ENCODE assay signal across 27 mouse cellular contexts in genomic region chr7:124372697-124373096, GRCm38 (mm10).
DNase-seq lines count a peak whose midpoint lies in the region; ATAC-seq and TF ChIP-seq lines count a peak whose summit lies in the region.
"Had no signal": no experiment of that assay in that cellular context is flagged by ENCODE, and none has a peak within 500 bp of the region (broad histone marks: within the 10 kb centered on the region; RNA-seq: fewer than 3 reads in every experiment).

No protein-coding gene starts in this region.

- TF ChIP-seq EP300 in stomach, postnatal 0 days (optimal IDR thresholded peaks at IDR 0.05), result no peak
- no peak for TF ChIP-seq EP300 in heart, adult 2 months (IDR thresholded peaks at IDR 0.05; ENCODE audit: insufficient read depth, low read depth, low read length)

- no peaks in the 10 kb centered on the region for H3K27me3 ChIP-seq in intestine, embryonic 15.5 days (replicated peaks)
- no peaks in the 10 kb centered on the region for H3K27me3 ChIP-seq in intestine, postnatal 0 days (replicated peaks; ENCODE audit: control insufficient read depth, insufficient read depth, low read length)
- no peaks in the 10 kb centered on the region for H3K27me3 ChIP-seq in stomach, postnatal 0 days (ENCODE audit: control insufficient read depth, insufficient read depth, low read length)
- H3K27me3 ChIP-seq in heart, adult 2 months (ENCODE audit: control insufficient read depth, insufficient read depth, low read length), result no peaks in the 10 kb centered on the region
- no peaks in the 10 kb centered on the region for H3K27me3 ChIP-seq in midbrain, embryonic 11.5 days (ENCODE audit: control insufficient read depth, insufficient read depth, low read length)
- H3K27me3 ChIP-seq: embryonic facial prominence, embryonic 13.5 days; embryonic facial prominence, embryonic 15.5 days; forebrain, embryonic 12.5 days had no signal

- no peak overlapping the region for H3K9ac ChIP-seq in intestine, embryonic 15.5 days
- no peak overlapping the region for H3K9ac ChIP-seq in intestine, postnatal 0 days (ENCODE audit: low read depth, low read length)
- no peak overlapping the region for H3K9ac ChIP-seq in stomach, postnatal 0 days (ENCODE audit: low read length)
- no peak overlapping the region for H3K9ac ChIP-seq in heart, adult 2 months (ENCODE audit: low read depth, low read length)
- no peak overlapping the region for H3K9ac ChIP-seq in midbrain, embryonic 11.5 days (ENCODE audit: low read length)
- H3K9ac ChIP-seq: embryonic facial prominence, embryonic 13.5 days; embryonic facial prominence, embryonic 15.5 days; forebrain, embryonic 12.5 days had no signal

- intact Hi-C loops in heart, adult 2 months (cut with DNase I), result no loop called here

- H3K79me2 ChIP-seq in heart, adult 2 months (replicated peaks; ENCODE audit: control insufficient read depth, insufficient read depth, low read length), result no peaks in the 10 kb centered on the region

- no peak overlapping the region for H3K4me3 ChIP-seq in intestine, embryonic 15.5 days (replicated peaks)
- H3K4me3 ChIP-seq in intestine, postnatal 0 days (ENCODE audit: low read depth, low read length), result no peak overlapping the region
- H3K4me3 ChIP-seq in stomach, postnatal 0 days (ENCODE audit: low read depth, low read length), result no peak overlapping the region
- H3K4me3 ChIP-seq in heart, adult 2 months, result no peak overlapping the region
- no peak overlapping the region for H3K4me3 ChIP-seq in midbrain, embryonic 11.5 days (ENCODE audit: low read depth, low read length)
- H3K4me3 ChIP-seq: embryonic facial prominence, embryonic 13.5 days; embryonic facial prominence, embryonic 15.5 days; erythroblast, embryonic 14.5 days; forebrain, embryonic 10.5 days; forebrain, embryonic 12.5 days had no signal

- H3K9me3 ChIP-seq in intestine, embryonic 15.5 days, result no peaks in the 10 kb centered on the region
- no peaks in the 10 kb centered on the region for H3K9me3 ChIP-seq in intestine, postnatal 0 days (ENCODE audit: control insufficient read depth)
- no peaks in the 10 kb centered on the region for H3K9me3 ChIP-seq in stomach, postnatal 0 days (ENCODE audit: control insufficient read depth, low read length)
- H3K9me3 ChIP-seq in midbrain, embryonic 11.5 days (ENCODE audit: control insufficient read depth, low read length), result no peaks in the 10 kb centered on the region
- H3K9me3 ChIP-seq: embryonic facial prominence, embryonic 13.5 days; embryonic facial prominence, embryonic 15.5 days; forebrain, embryonic 10.5 days; forebrain, embryonic 12.5 days had no signal

- no peak for TF ChIP-seq POLR2A in heart, adult 2 months (IDR thresholded peaks at IDR 0.05; ENCODE audit: insufficient read depth, low read depth, low read length)

- no peaks in the 10 kb centered on the region for H3K4me1 ChIP-seq in intestine, embryonic 15.5 days (replicated peaks)
- no peaks in the 10 kb centered on the region for H3K4me1 ChIP-seq in intestine, postnatal 0 days (replicated peaks; ENCODE audit: control insufficient read depth, insufficient read depth, low read length)
- no peaks in the 10 kb centered on the region for H3K4me1 ChIP-seq in stomach, postnatal 0 days (replicated peaks; ENCODE audit: control insufficient read depth, insufficient read depth)
- H3K4me1 ChIP-seq in heart, adult 2 months (ENCODE audit: control insufficient read depth, insufficient read depth, low read length), result no peaks in the 10 kb centered on the region
- H3K4me1 ChIP-seq in midbrain, embryonic 11.5 days (ENCODE audit: control insufficient read depth, insufficient read depth, low read length), result no peaks in the 10 kb centered on the region
- H3K4me1 ChIP-seq: embryonic facial prominence, embryonic 15.5 days; forebrain, embryonic 10.5 days; forebrain, embryonic 12.5 days had no signal

- no peaks in the 10 kb centered on the region for H3K36me3 ChIP-seq in intestine, embryonic 15.5 days
- no peaks in the 10 kb centered on the region for H3K36me3 ChIP-seq in intestine, postnatal 0 days (ENCODE audit: control insufficient read depth, insufficient read depth)
- no peaks in the 10 kb centered on the region for H3K36me3 ChIP-seq in stomach, postnatal 0 days (ENCODE audit: control insufficient read depth, insufficient read depth, low read length)
- no peaks in the 10 kb centered on the region for H3K36me3 ChIP-seq in heart, adult 2 months (ENCODE audit: control insufficient read depth, insufficient read depth, low read length)
- H3K36me3 ChIP-seq in midbrain, embryonic 11.5 days (ENCODE audit: control insufficient read depth, insufficient read depth, low read length), result no peaks in the 10 kb centered on the region
- H3K36me3 ChIP-seq: embryonic facial prominence, embryonic 13.5 days; embryonic facial prominence, embryonic 15.5 days; forebrain, embryonic 10.5 days; forebrain, embryonic 12.5 days; G1E had no signal

- H3K4me2 ChIP-seq in intestine, embryonic 15.5 days (replicated peaks), result no peak overlapping the region
- no peak overlapping the region for H3K4me2 ChIP-seq in intestine, postnatal 0 days (replicated peaks; ENCODE audit: low read depth)
- H3K4me2 ChIP-seq in stomach, postnatal 0 days (replicated peaks; ENCODE audit: low read depth), result no peak overlapping the region
- no peak overlapping the region for H3K4me2 ChIP-seq in midbrain, embryonic 11.5 days
- H3K4me2 ChIP-seq: embryonic facial prominence, embryonic 13.5 days; embryonic facial prominence, embryonic 15.5 days; forebrain, embryonic 12.5 days had no signal

- DNase-seq in retina, postnatal 1 day, result peak; percentile 38
- no peak for DNase-seq in retina, embryonic 14.5 days (ENCODE audit: low spot score)
- DNase-seq in stomach, postnatal 0 days (ENCODE audit: low spot score), result peak; percentile 18
- DNase-seq in heart, adult 2 months, result no peak
- DNase-seq in midbrain, embryonic 11.5 days (ENCODE audit: low spot score, missing footprints), result no peak
- no peak for DNase-seq in heart, postnatal 4 days
- DNase-seq: adrenal gland, adult 2 months; adrenal gland, postnatal 10 days; adrenal gland, postnatal 25 days; B cell, adult 2 months; cerebellum, adult 11 months; cerebellum, adult 18-20 months; cerebellum, adult 8-10 months; cerebellum, adult 9-11 months; cerebellum, postnatal 14 days; cerebellum, postnatal 36 days; embryo, embryonic 11 days had no signal

- TF ChIP-seq CTCF in intestine, postnatal 0 days (IDR thresholded peaks at IDR 0.05; ENCODE audit: low read depth), result no peak
- no peak for TF ChIP-seq CTCF in stomach, postnatal 0 days (IDR thresholded peaks at IDR 0.05; ENCODE audit: low read depth)
- TF ChIP-seq CTCF in heart, adult 2 months (IDR thresholded peaks at IDR 0.05), result no peak

- ATAC-seq in intestine, embryonic 15.5 days, result peak; percentile 92
- peak; percentile 87 for ATAC-seq in intestine, postnatal 0 days
- peak; percentile 71; the same call in 1 of the 2 replicates for ATAC-seq in stomach, postnatal 0 days (ENCODE audit: low FRiP score, low TSS enrichment)
- no peak for ATAC-seq in midbrain, embryonic 11.5 days (ENCODE audit: low FRiP score)
- ATAC-seq: CD4-positive, CD25-positive, alpha-beta regulatory T cell, adult 4 months; forebrain, embryonic 14.5 days had no signal

- WGBS in intestine, embryonic 15.5 days, result 54% methylated on average over 2 of the region's 2 CpGs
- WGBS in intestine, postnatal 0 days, result 31% methylated on average over 2 of the region's 2 CpGs
- 56% methylated on average over 2 of the region's 2 CpGs for WGBS in stomach, postnatal 0 days
- WGBS in heart, adult 2 months, result 88% methylated on average over 2 of the region's 2 CpGs
- 87% methylated on average over 2 of the region's 2 CpGs for WGBS in midbrain, embryonic 11.5 days

- H3K27ac ChIP-seq in intestine, embryonic 15.5 days, result no peak overlapping the region
- no peak overlapping the region for H3K27ac ChIP-seq in intestine, postnatal 0 days (ENCODE audit: low read depth, low read length)
- H3K27ac ChIP-seq in stomach, postnatal 0 days (replicated peaks), result no peak overlapping the region
- no peak overlapping the region for H3K27ac ChIP-seq in heart, adult 2 months
- no peak overlapping the region for H3K27ac ChIP-seq in midbrain, embryonic 11.5 days (ENCODE audit: low read depth, low read length)
- H3K27ac ChIP-seq: embryonic facial prominence, embryonic 15.5 days; forebrain, embryonic 10.5 days; forebrain, embryonic 12.5 days had no signal

Comparison
In these comparisons a context has a peak if more than half of its experiments do, and no peak if none do; other contexts are left out.
1. DNase-seq: peak in retina, postnatal 1 day (single experiment) and stomach, postnatal 0 days (single experiment); none in retina, embryonic 14.5 days (single experiment), heart, adult 2 months (0 of 2), midbrain, embryonic 11.5 days (single experiment) and heart, postnatal 4 days (single experiment).